Comparison of ENCODE assay signal across 10 mouse cellular contexts in genomic region chr14:104676810-104677209, GRCm38 (mm10).
DNase-seq lines count a peak whose midpoint lies in the region; ATAC-seq and TF ChIP-seq lines count a peak whose summit lies in the region.
"Had no signal": no experiment of that assay in that cellular context is flagged by ENCODE, and none has a peak within 500 bp of the region (broad histone marks: within the 10 kb centered on the region; RNA-seq: fewer than 3 reads in every experiment).

No protein-coding gene starts in this region.

- H3K9me3 ChIP-seq in midbrain, embryonic 12.5 days, result no peaks in the 10 kb centered on the region

- 17% methylated on average over 7 of the region's 7 CpGs for WGBS in midbrain, embryonic 12.5 days

- no peaks in the 10 kb centered on the region for H3K36me3 ChIP-seq in testis, adult 2 months (ENCODE audit: control insufficient read depth, insufficient read depth, low read length)
- H3K36me3 ChIP-seq in midbrain, embryonic 12.5 days, result no peaks in the 10 kb centered on the region

- no peak overlapping the region for H3K9ac ChIP-seq in midbrain, embryonic 12.5 days (replicated peaks)

- no peak for TF ChIP-seq POLR2A in testis, adult 2 months (IDR thresholded peaks at IDR 0.05; ENCODE audit: control insufficient read depth, low read depth, low read length)

- no peak for TF ChIP-seq CTCF in testis, adult 2 months (IDR thresholded peaks at IDR 0.05; ENCODE audit: control insufficient read depth, insufficient read depth, insufficient replicate concordance, low read depth, low read length)

- H3K27ac ChIP-seq in testis, adult 2 months (ENCODE audit: control insufficient read depth, insufficient read depth, low read depth, low read length), result no peak overlapping the region
- peak overlapping the region; percentile 56 for H3K27ac ChIP-seq in midbrain, embryonic 12.5 days (replicated peaks)

- H3K4me2 ChIP-seq in midbrain, embryonic 12.5 days (replicated peaks), result 0 out of 2 replicates have a peak overlapping the region, but pooled peaks have one; percentile 13

- H3K27me3 ChIP-seq in testis, adult 2 months (ENCODE audit: control insufficient read depth, insufficient read depth, low read length), result no peaks in the 10 kb centered on the region
- no peaks in the 10 kb centered on the region for H3K27me3 ChIP-seq in midbrain, embryonic 12.5 days
- H3K27me3 ChIP-seq: megakaryocyte, embryonic 14.5 days had no signal

- peaks cover 5% of the 10 kb centered on the region for H3K4me1 ChIP-seq in testis, adult 2 months (ENCODE audit: control insufficient read depth, insufficient read depth, low read length)
- H3K4me1 ChIP-seq in midbrain, embryonic 12.5 days, result 0 out of 2 replicates have a peak, but pooled peaks cover 4% of the 10 kb centered on the region
- H3K4me1 ChIP-seq: megakaryocyte, embryonic 14.5 days had no signal

- DNase-seq in adrenal gland, postnatal 10 days, result peak; percentile 5
- no peak for DNase-seq in adrenal gland, postnatal 4 days (ENCODE audit: low spot score in 2 of 2)
- no peak for DNase-seq in testis, postnatal 14 days (ENCODE audit: low spot score)
- no peak for DNase-seq in right cerebral cortex, postnatal 10 days (ENCODE audit: low spot score in 2 of 2)
- no peak for DNase-seq in urinary bladder, postnatal 14 days (ENCODE audit: low spot score)
- DNase-seq: gastrocnemius, postnatal 14 days had no signal

- peak overlapping the region; percentile 22 for H3K4me3 ChIP-seq in testis, adult 2 months (ENCODE audit: control insufficient read depth, low read depth, low read length)
- no peak overlapping the region for H3K4me3 ChIP-seq in midbrain, embryonic 12.5 days
- H3K4me3 ChIP-seq: megakaryocyte, embryonic 14.5 days had no signal

- ATAC-seq in midbrain, embryonic 12.5 days (ENCODE audit: low FRiP score, low read depth), result peak; percentile 90
- ATAC-seq in monocyte, adult 5-6 weeks (replicated peaks; ENCODE audit: insufficient number of reproducible peaks, low FRiP score, low TSS enrichment, poor library complexity, severe bottlenecking), result no peak
